Mouse (Mus musculus) forebrain, embryonic 14.5 days (tissue): ENCODE measurements around the gene Cebpe. TPM values are rescaled to one million over a fixed set of nuclear protein-coding genes. Genes with fewer than 3 reads are reported as not detected.

Source experiments
- ATAC-seq: fragments of 200-750 bp; cut with Nextera tagmentation; 2 replicates; pipeline ENCODE4 v1.8.0; 2017; ENCODE audit warnings: mild to moderate bottlenecking, moderate library complexity
- DNase-seq: peaks from one replicate; pipeline ENCODE4 v3.0.0-alpha.2; 2015; ENCODE audit warnings: low spot score
- H3K27ac ChIP-seq: fragments of 300-500 bp; sonication (generic); 2 replicates; pipeline ENCODE4 v1.5.1; 2014; ENCODE audit warnings: low read depth, mild to moderate bottlenecking, control low read depth, low read length, moderate library complexity
- H3K27me3 ChIP-seq: fragments of 300-500 bp; sonication (generic); replicated peaks from 2 replicates; pipeline ENCODE4 v1.6.1; 2014; ENCODE audit warnings: low read length, control low read depth, mixed read lengths; ENCODE audit not compliant: control insufficient read depth, insufficient read depth
- H3K36me3 ChIP-seq: fragments of 300-500 bp; sonication (generic); 2 replicates; pipeline ENCODE4 v1.6.1; 2014; ENCODE audit warnings: low read length, control low read depth; ENCODE audit not compliant: control insufficient read depth, insufficient read depth
- H3K4me1 ChIP-seq: fragments of 300-500 bp; sonication (generic); 2 replicates; pipeline ENCODE4 v1.6.1; 2014; ENCODE audit warnings: antibody characterized with exemption, low read length, control low read depth; ENCODE audit not compliant: control insufficient read depth, insufficient read depth
- H3K4me2 ChIP-seq: fragments of 300-500 bp; sonication (generic); 2 replicates; pipeline ENCODE4 v1.6.1; 2014; ENCODE audit warnings: mild to moderate bottlenecking, control low read depth, low read length
- H3K4me3 ChIP-seq: fragments of 300-500 bp; sonication (generic); 2 replicates; pipeline ENCODE4 v1.5.1; 2014; ENCODE audit warnings: low read depth, low read length, control low read depth
- H3K9ac ChIP-seq: fragments of 300-500 bp; sonication (generic); 2 replicates; pipeline ENCODE4 v1.6.1; 2014; ENCODE audit warnings: mild to moderate bottlenecking, low read length, control low read depth, moderate library complexity
- H3K9me3 ChIP-seq: fragments of 300-500 bp; sonication (generic); replicated peaks from 2 replicates; pipeline ENCODE4 v1.6.1; 2016; ENCODE audit warnings: low read length, control low read depth, mixed read lengths; ENCODE audit not compliant: control insufficient read depth
- WGBS: fragments of 180-500 bp; shearing (Covaris S2); extraction: QIAGEN DNeasy Blood & Tissue Kit; methylation state at CpG from one replicate; pipeline ENCODE4 v1.1.7; 2014; 5-methylcytosine and 5-hydroxymethylcytosine counted together
- polyA plus RNA-seq: library from polyadenylated mRNA; unstranded; fragments of >200 nt; fragmentation: Nextera tagmentation; extraction: Ambion mirVana; gene quantifications from 2 replicates; pipeline ENCODE4 v1.2.1, GENCODE M21; 2014

Gene Cebpe
- polyA plus RNA-seq, 1 experiment from 2014 or later = not detected

DNA sequence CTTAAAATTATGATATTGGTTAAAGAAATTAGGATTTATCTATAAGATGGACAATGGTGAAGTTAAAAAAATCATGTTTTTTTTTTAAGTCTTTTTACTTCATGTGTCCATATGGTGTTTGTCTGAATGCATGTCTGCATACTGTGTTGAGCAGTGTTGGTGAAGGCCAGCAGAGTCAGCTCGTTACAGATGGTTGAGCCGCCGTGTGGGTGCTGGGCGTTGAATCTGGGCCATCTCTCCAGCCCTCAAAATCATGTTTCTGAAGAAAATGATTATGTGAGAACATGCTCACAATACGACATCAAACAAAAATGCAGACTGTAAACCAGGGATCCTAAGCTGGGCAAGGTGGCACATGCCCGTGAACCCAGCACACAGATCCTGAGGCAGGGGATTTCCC is 18.3 kb upstream of the Cebpe start:
- H3K4me3 ChIP-seq = no peak overlapping the region
- ATAC-seq (no peak), DNase-seq (no peak)
- no peaks in the 10 kb centered on the region for H3K36me3 ChIP-seq
- H3K9me3 ChIP-seq = no peaks in the 10 kb centered on the region
- H3K27ac ChIP-seq = no peak overlapping the region; the same call in 1 of the 2 replicates
- no peak overlapping the region for H3K4me2 ChIP-seq
- WGBS = 78% methylated on average over 6 of the region's 6 CpGs
- H3K9ac ChIP-seq = no peak overlapping the region
- H3K4me1 ChIP-seq = peaks cover 3% of the 10 kb centered on the region; the same call in 1 of the 2 replicates
- H3K27me3 ChIP-seq = no peaks in the 10 kb centered on the region

DNA sequence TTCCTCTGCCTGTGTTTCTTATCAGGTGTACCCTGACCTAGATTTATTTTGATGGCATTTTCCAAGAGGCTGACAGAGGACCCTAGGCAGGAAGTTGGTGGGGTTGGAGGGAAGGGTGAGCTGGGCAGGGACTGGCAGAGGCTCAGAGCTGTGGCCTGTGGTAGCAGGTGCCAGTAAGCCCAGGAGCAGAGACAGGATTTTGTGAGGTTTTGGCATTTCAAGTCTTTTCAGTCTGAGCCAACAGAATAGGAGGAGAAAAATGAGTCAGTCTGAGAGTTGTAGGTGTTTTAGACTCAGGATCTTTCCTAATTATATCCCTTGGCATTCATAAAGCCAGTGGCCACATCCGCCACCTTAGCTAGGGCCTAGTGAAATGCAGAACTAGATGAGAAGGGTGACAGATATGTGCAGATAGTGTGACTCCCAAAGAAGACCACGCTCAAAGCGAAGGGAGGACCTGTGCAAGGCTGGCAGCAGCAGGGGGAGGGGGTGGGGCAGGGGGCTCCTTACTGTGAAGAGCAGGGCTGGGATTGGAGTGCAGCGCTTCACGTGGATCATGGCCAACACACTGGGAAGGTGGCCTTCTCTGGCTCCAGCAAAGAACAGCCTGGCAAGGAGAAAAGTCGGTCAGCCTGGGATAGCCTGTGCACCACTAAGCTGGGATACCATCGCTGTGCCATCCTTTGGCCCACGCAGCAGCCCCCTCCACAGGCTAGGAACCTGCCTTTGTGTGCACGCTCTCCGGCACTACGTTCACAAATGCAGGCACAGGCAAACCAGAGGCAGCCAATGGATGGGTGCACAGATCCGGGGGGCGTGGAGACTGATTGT is 17.1 kb upstream of the Cebpe start:
- 0 out of 2 replicates have a peak overlapping the region, but pooled peaks have one; percentile 17 for H3K9ac ChIP-seq
- H3K27me3 ChIP-seq = no peaks in the 10 kb centered on the region
- no peak overlapping the region for H3K4me2 ChIP-seq
- no peaks in the 10 kb centered on the region for H3K36me3 ChIP-seq
- H3K9me3 ChIP-seq = no peaks in the 10 kb centered on the region
- no peak overlapping the region for H3K4me3 ChIP-seq
- H3K4me1 ChIP-seq = peaks cover 3% of the 10 kb centered on the region; the same call in 1 of the 2 replicates
- peak overlapping the region; percentile 21; the same call in 1 of the 2 replicates for H3K27ac ChIP-seq
- ATAC-seq (peak; percentile 23; the same call in 1 of the 2 replicates), DNase-seq (no peak)
- 60% methylated on average over 13 of the region's 13 CpGs for WGBS

GRCm38 (mm10) chr14:54727565-54727964 is 15.6 kb upstream of the Cebpe start:
- no peak for ATAC-seq
- H3K9me3 ChIP-seq = no peaks in the 10 kb centered on the region

DNA sequence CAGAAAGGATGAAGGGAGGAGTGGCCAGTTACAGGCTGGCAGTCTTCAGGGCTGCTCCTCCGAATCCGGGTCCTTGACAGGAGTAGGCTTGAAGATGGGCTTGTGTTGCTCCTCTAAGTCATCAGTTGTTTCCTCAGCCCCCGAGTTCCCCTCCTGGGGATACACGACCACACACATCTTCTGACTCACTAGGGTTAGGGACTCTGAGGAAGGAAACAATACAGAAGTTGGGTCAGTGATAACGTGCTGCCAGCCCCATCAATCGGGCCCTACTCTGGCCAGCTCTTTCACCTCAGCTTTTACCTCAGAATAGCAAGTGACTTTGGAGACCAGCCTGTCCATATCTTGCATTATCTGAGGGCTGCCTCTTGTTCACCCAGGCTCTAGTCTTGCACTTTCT is 12.1 kb upstream of the Cebpe start:
- no peak overlapping the region for H3K27ac ChIP-seq
- no peaks in the 10 kb centered on the region for H3K27me3 ChIP-seq
- no peaks in the 10 kb centered on the region for H3K9me3 ChIP-seq
- H3K4me3 ChIP-seq = no peak overlapping the region
- DNase-seq = no peak
- H3K4me1 ChIP-seq = peaks cover 1% of the 10 kb centered on the region; the same call in 1 of the 2 replicates
- 81% methylated on average over 6 of the region's 6 CpGs for WGBS
- no peaks in the 10 kb centered on the region for H3K36me3 ChIP-seq
- H3K4me2 ChIP-seq = no peak overlapping the region
- no peak overlapping the region for H3K9ac ChIP-seq
- ATAC-seq = no peak

More at GRCm38 (mm10) chr14:54727565-54727964, 15.6 kb upstream of the Cebpe start:
- DNase-seq = no peak
- no peaks in the 10 kb centered on the region for H3K36me3 ChIP-seq
- H3K4me2 ChIP-seq = no peak overlapping the region
- peaks cover 3% of the 10 kb centered on the region; the same call in 1 of the 2 replicates for H3K4me1 ChIP-seq
- 78% methylated on average over 5 of the region's 5 CpGs for WGBS
- no peak overlapping the region for H3K4me3 ChIP-seq
- no peak overlapping the region for H3K9ac ChIP-seq
- H3K27me3 ChIP-seq = no peaks in the 10 kb centered on the region
- no peak overlapping the region for H3K27ac ChIP-seq

GRCm38 (mm10) chr14:54721711-54722110 is 9.7 kb upstream of the Cebpe start:
- Histone ChIP-seq H3K9me3 (no peaks in the 10 kb centered on the region), H3K27me3 (no peaks in the 10 kb centered on the region), H3K4me2 (no peak overlapping the region), H3K27ac (no peak overlapping the region), H3K36me3 (no peaks in the 10 kb centered on the region), H3K4me1 (no peaks in the 10 kb centered on the region), H3K9ac (no peak overlapping the region), H3K4me3 (no peak overlapping the region)
- ATAC-seq (no peak), DNase-seq (no peak)
- WGBS = 80% methylated on average over 10 of the region's 10 CpGs

DNA sequence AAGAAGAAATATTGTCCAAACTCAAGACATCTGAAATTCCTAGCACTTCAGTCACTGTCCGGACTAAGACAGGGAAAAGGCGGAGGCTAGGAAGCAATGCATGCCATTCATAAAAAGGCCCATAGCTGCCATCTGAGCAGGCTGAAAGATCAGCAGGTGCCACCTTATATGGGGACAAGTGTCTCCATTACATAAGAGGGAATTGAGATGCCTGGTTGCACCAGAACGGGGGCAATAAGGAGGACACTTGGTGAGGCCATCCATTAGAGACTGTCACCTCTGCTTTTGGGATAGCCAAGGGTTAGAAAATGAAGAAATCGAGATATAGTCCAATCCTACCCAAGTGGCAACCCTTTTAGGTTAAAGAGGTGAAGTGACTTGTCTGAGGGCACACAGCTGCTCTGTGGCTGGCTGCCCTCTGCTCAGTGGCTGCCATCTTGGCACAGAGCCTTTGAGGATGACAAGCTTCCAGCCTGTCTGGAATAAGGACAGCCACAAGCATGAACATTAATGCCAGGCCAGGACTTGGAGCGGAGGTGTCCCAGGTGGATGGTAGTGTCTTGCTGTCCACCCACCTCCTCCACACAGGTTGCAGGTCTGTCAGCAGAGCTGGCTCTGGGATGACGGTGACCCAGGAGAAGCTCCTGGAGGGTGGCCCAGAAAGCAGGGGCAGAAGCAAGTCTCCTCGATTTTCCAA is 8.8 kb upstream of the Cebpe start:
- DNase-seq = no peak
- 85% methylated on average over 7 of the region's 7 CpGs for WGBS
- no peak for ATAC-seq

DNA sequence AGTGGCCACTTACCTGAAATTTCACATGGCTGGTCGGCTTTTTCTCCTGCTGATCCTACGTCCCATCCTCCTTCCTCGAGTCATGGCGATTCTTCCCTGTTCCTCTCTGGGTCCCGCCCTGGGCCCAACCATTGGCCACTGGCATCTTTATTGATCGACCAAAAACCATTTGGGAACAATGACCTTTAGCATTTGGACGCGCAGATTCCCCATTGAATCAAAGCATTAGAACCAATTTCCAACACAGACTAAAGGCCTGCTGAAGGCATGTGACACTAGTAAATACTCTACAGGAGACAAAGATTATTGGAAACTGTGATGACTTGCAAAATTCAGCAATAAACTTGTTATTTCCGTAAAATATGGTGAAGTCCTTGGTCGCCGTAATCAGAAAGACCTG is 8.1 kb upstream of the Cebpe start:
- Histone ChIP-seq H3K36me3 (no peaks in the 10 kb centered on the region), H3K9ac (no peak overlapping the region), H3K27me3 (no peaks in the 10 kb centered on the region), H3K27ac (no peak overlapping the region), H3K9me3 (no peaks in the 10 kb centered on the region), H3K4me3 (no peak overlapping the region), H3K4me2 (no peak overlapping the region), H3K4me1 (no peaks in the 10 kb centered on the region)
- no peak for DNase-seq
- 95% methylated on average over 11 of the region's 11 CpGs for WGBS
- ATAC-seq = no peak

More for the DNA sequence above, 8.8 kb upstream of the Cebpe start:
- H3K9me3 ChIP-seq = no peaks in the 10 kb centered on the region
- H3K27ac ChIP-seq = no peak overlapping the region
- H3K27me3 ChIP-seq = no peaks in the 10 kb centered on the region
- H3K4me2 ChIP-seq = no peak overlapping the region
- H3K9ac ChIP-seq = no peak overlapping the region
- H3K4me1 ChIP-seq = no peaks in the 10 kb centered on the region
- no peak overlapping the region for H3K4me3 ChIP-seq
- H3K36me3 ChIP-seq = no peaks in the 10 kb centered on the region

DNA sequence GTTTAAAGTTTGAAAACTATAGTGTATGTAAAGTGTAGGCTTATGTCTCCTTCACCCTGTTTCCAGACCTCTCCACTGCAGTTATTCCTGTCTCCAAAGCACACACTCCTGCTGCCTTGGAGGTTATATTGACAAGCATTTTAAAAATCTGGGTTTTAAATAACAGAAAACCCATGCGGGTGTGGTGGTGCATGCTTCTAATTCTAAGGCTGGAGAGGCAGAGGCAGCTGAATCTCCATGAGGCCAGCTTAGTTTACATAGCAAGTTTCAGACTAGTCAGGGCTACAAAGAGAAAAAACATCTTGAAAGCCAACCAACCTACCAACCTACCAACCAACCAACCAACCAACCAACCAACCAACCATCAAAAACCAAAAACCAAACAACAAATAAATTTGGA is 3.4 kb upstream of the Cebpe start:
- no peak for ATAC-seq
- no peak for DNase-seq
- H3K9ac ChIP-seq = no peak overlapping the region

More for the DNA sequence above, 3.4 kb upstream of the Cebpe start:
- no peaks in the 10 kb centered on the region for H3K36me3 ChIP-seq
- peaks cover 2% of the 10 kb centered on the region; the same call in 1 of the 2 replicates for H3K4me1 ChIP-seq
- no peaks in the 10 kb centered on the region for H3K9me3 ChIP-seq
- 82% methylated on average over 1 of the region's 1 CpGs for WGBS
- H3K27me3 ChIP-seq = no peaks in the 10 kb centered on the region
- H3K4me2 ChIP-seq = no peak overlapping the region; the same call in 1 of the 2 replicates
- H3K27ac ChIP-seq = no peak overlapping the region
- H3K4me3 ChIP-seq = no peak overlapping the region
